Mouse (Mus musculus) hematopoietic stem cell, adult 5-6 weeks (primary cell): ENCODE measurements around the gene BC048403. TPM values are rescaled to one million over a fixed set of nuclear protein-coding genes. Genes with fewer than 3 reads are reported as not detected.

Experiments used
- ATAC-seq, 2 experiments: fragments of 125-278 bp in 1 of 2; replicated peaks in 1 of 2; 2 replicates each; pipeline ENCODE4 v1.8.0; 2016 to 2017; ENCODE audit warnings: inconsistent platforms in 2 of 2, mild to moderate bottlenecking in 2 of 2, moderate number of reproducible peaks in 2 of 2, low read depth in 1 of 2, moderate TSS enrichment in 1 of 2; ENCODE audit not compliant: low FRiP score in 2 of 2, poor library complexity in 2 of 2, severe bottlenecking in 2 of 2, insufficient read depth in 1 of 2, low TSS enrichment in 1 of 2
- total RNA-seq: library from RNA; stranded (forward); fragments of 172-1452, 232-1000 nt; gene quantifications from 2 replicates; pipeline ENCODE4 v1.2.3, GENCODE M21; 2017

BC048403 gene
- 3.5 and 4.2 TPM in 2 replicates for total RNA-seq

GRCm38 (mm10) chr10:121739548-121740505 is at the start of gene BC048403:
BC048403 (plus strand) TSS chr10:121739937.
- ATAC-seq, result peak; percentile 82 to 96

GRCm38 (mm10) chr10:121692944-121693579 is 46.7 kb upstream of the BC048403 start:
- peak; percentile 37 to 48; a peak in 3 of 4 replicates for ATAC-seq

GRCm38 (mm10) chr10:121694567-121694966 is 45.2 kb upstream of the BC048403 start:
- ATAC-seq, result no peak

GRCm38 (mm10) chr10:121701296-121702248 is 38.2 kb upstream of the BC048403 start:
- peak; percentile 72 to 80 for ATAC-seq

GRCm38 (mm10) chr10:121703619-121704018 is 36.1 kb upstream of the BC048403 start:
- no peak for ATAC-seq

- no peak for ATAC-seq
These were observed 34.9 kb upstream of the BC048403 start for GRCm38 (mm10) chr10:121704871-121705270.

GRCm38 (mm10) chr10:121705399-121706163 is 34.2 kb upstream of the BC048403 start:
- ATAC-seq, result peak in 1 of 2 experiments; percentile 51; a peak in 1 of 4 replicates

GRCm38 (mm10) chr10:121716862-121717261 is 22.9 kb upstream of the BC048403 start:
- no peak for ATAC-seq

- no peak for ATAC-seq
These were observed 20.7 kb upstream of the BC048403 start for GRCm38 (mm10) chr10:121718896-121719585.

- no peak for ATAC-seq
These were observed 19.0 kb upstream of the BC048403 start for GRCm38 (mm10) chr10:121720701-121721100.

- no peak for ATAC-seq
These were observed 13.2 kb upstream of the BC048403 start for GRCm38 (mm10) chr10:121726505-121726904.

GRCm38 (mm10) chr10:121727151-121727550 is 12.6 kb upstream of the BC048403 start:
- no peak for ATAC-seq

- ATAC-seq, result no peak
These were observed 11.5 kb upstream of the BC048403 start for GRCm38 (mm10) chr10:121728226-121728625.

GRCm38 (mm10) chr10:121731048-121731725 is 8.6 kb upstream of the BC048403 start:
- ATAC-seq, result peak; percentile 61 to 83

- ATAC-seq, result no peak
These were observed 7.2 kb upstream of the BC048403 start for GRCm38 (mm10) chr10:121732542-121732941.

- no peak for ATAC-seq
These were observed 2.5 kb upstream of the BC048403 start for GRCm38 (mm10) chr10:121737256-121737655.
